Mouse (Mus musculus) Patski (cell line): ENCODE measurements around the gene Tdrd3. TPM values are rescaled to one million over a fixed set of nuclear protein-coding genes. Genes with fewer than 3 reads are reported as not detected.

ENCODE experiments used
- ATAC-seq: fragments of 100-300 bp; one replicate; pipeline ENCODE4 v1.8.0; 2021
- CTCF ChIA-PET: fragments of 350-600 bp; sonication (Branson Sonifier 250); formaldehyde crosslinking; loops from one replicate; lab custom pipeline; 2022; ENCODE audit warnings: inconsistent platforms; lab: Charles Lee
- POLR2A ChIA-PET: fragments of 350-600 bp; sonication (Branson Sonifier 250); formaldehyde crosslinking; loops from one replicate; lab custom pipeline; 2022; ENCODE audit warnings: antibody characterized with exemption, inconsistent platforms; lab: Charles Lee
- DNase-seq: peaks from one replicate; pipeline ENCODE4 v3.0.0-alpha.2; 2011; ENCODE audit warnings: low read depth, low spot score
- H3K27me3 ChIP-seq: fragments of 371-371 bp; one replicate; pipeline ENCODE4 v1.5.1; 2021
- CTCF ChIP-seq: fragments of 100-300 bp; IDR thresholded peaks from one replicate; pipeline ENCODE4 v1.5.1; 2021
- in situ Hi-C: fragments of 300-500 bp; cut with MboI; formaldehyde crosslinking; loops from 3 replicates; pipeline ENCODE4 v1.11.1; 2018; ENCODE audit warnings: low pct_unique_long_range_greater_than_20kb, mixed read lengths
- polyA plus RNA-seq: library from polyadenylated mRNA; unstranded; gene quantifications from one replicate; pipeline ENCODE4 v1.2.3, GENCODE M21; 2021

The Tdrd3 gene
- polyA plus RNA-seq, 1 experiment from 2014 or later = 29.4 TPM

GRCm38 (mm10) chr14:87451645-87452443, 35.4 kb downstream of the Tdrd3 start:
- TF ChIP-seq CTCF = peak; percentile 62
- POLR2A ChIA-PET = no interaction called here
- H3K27me3 ChIP-seq = no peaks in the 10 kb centered on the region
- CTCF ChIA-PET = interaction anchor here (0.6 to 1.1 kb wide), 3 partner anchors 12 to 31 kb away, joined by 3 to 5 read pairs (median 3); no protein-coding TSS in a partner anchor
- peak; percentile 39 for DNase-seq
- peak; percentile 82 for ATAC-seq
- in situ Hi-C loops = loop anchor here (5.0 to 25.0 kb wide), 5 partner anchors 135 to 1535 kb away; partner anchors contain the start of gene Pcdh20

GRCm38 (mm10) chr14:87455630-87456175, 39.3 kb downstream of the Tdrd3 start:
- no peak for TF ChIP-seq CTCF
- POLR2A ChIA-PET = no interaction called here
- DNase-seq (no peak), ATAC-seq (no peak)
- H3K27me3 ChIP-seq = no peaks in the 10 kb centered on the region
- CTCF ChIA-PET = interaction anchor here (0.8 kb wide), 1 partner anchor 48 kb away, joined by 4 read pairs; no protein-coding TSS in a partner anchor
- in situ Hi-C loops = loop anchor here (10.0 to 25.0 kb wide), 4 partner anchors 241 to 1532 kb away; partner anchors contain the start of gene Pcdh20

GRCm38 (mm10) chr14:87459777-87460176, 43.3 kb downstream of the Tdrd3 start:
- no peaks in the 10 kb centered on the region for H3K27me3 ChIP-seq
- TF ChIP-seq CTCF = peak; percentile 51
- POLR2A ChIA-PET = no interaction called here
- ATAC-seq (no peak), DNase-seq (no peak)
- CTCF ChIA-PET = interaction anchor here (0.7 to 1.1 kb wide), 3 partner anchors 10 to 22 kb away, joined by 3 read pairs; no protein-coding TSS in a partner anchor
- in situ Hi-C loops = loop anchor here (10.0 to 25.0 kb wide), 4 partner anchors 245 to 1528 kb away; partner anchors contain the start of gene Pcdh20

- H3K27me3 ChIP-seq = no peaks in the 10 kb centered on the region
- ATAC-seq (no peak), DNase-seq (no peak)
- in situ Hi-C loops = loop anchor here (25.0 kb wide), 3 partner anchors 826 to 1526 kb away; partner anchors contain the start of gene Pcdh20
- POLR2A ChIA-PET = no interaction called here
- CTCF ChIA-PET = interaction anchor here (1.2 to 1.4 kb wide), 2 partner anchors 8 to 13 kb away, joined by 3 to 5 read pairs; no protein-coding TSS in a partner anchor
- TF ChIP-seq CTCF = no peak
These were observed 45.1 kb downstream of the Tdrd3 start for GRCm38 (mm10) chr14:87461543-87461942.

GRCm38 (mm10) chr14:87463963-87464654, 47.7 kb downstream of the Tdrd3 start:
- ATAC-seq (peak; percentile 74), DNase-seq (peak; percentile 1)
- CTCF ChIA-PET = interaction anchor here (1.1 to 1.6 kb wide), 8 partner anchors 11 to 104 kb away, joined by 3 to 8 read pairs (median 4); no protein-coding TSS in a partner anchor
- TF ChIP-seq CTCF = peak; percentile 75
- H3K27me3 ChIP-seq = no peaks in the 10 kb centered on the region
- POLR2A ChIA-PET = no interaction called here
- in situ Hi-C loops = loop anchor here (25.0 kb wide), 3 partner anchors 823 to 1523 kb away; partner anchors contain the start of gene Pcdh20

GRCm38 (mm10) chr14:87464655-87465054, 48.2 kb downstream of the Tdrd3 start:
- ATAC-seq = no peak
- no peak for TF ChIP-seq CTCF
- CTCF ChIA-PET = interaction anchor here (1.1 to 1.6 kb wide), 8 partner anchors 10 to 103 kb away, joined by 3 to 8 read pairs (median 4); no protein-coding TSS in a partner anchor
- in situ Hi-C loops = loop anchor here (25.0 kb wide), 3 partner anchors 823 to 1523 kb away; partner anchors contain the start of gene Pcdh20
- POLR2A ChIA-PET = no interaction called here
- H3K27me3 ChIP-seq = no peaks in the 10 kb centered on the region
- no peak for DNase-seq

- POLR2A ChIA-PET = no interaction called here
- in situ Hi-C loops = loop anchor here (25.0 kb wide), 3 partner anchors 820 to 1520 kb away; partner anchors contain the start of gene Pcdh20
- no peak for TF ChIP-seq CTCF
- CTCF ChIA-PET = interaction anchor here (1.4 kb wide), 1 partner anchor 15 kb away, joined by 3 read pairs; no protein-coding TSS in a partner anchor
- DNase-seq (no peak), ATAC-seq (no peak)
- H3K27me3 ChIP-seq = no peaks in the 10 kb centered on the region
These were observed 51.1 kb downstream of the Tdrd3 start for GRCm38 (mm10) chr14:87467586-87467985.

GRCm38 (mm10) chr14:87471521-87471920, 55.1 kb downstream of the Tdrd3 start:
- no peak for TF ChIP-seq CTCF
- DNase-seq (no peak), ATAC-seq (no peak)
- in situ Hi-C loops = loop anchor here (25.0 kb wide), 3 partner anchors 816 to 1516 kb away; partner anchors contain the start of gene Pcdh20
- POLR2A ChIA-PET = no interaction called here
- H3K27me3 ChIP-seq = no peaks in the 10 kb centered on the region
- CTCF ChIA-PET = interaction anchor here (1.1 kb wide), 1 partner anchor 38 kb away, joined by 3 read pairs; no protein-coding TSS in a partner anchor

GRCm38 (mm10) chr14:87472782-87473181, 56.3 kb downstream of the Tdrd3 start:
- in situ Hi-C loops = loop anchor here (25.0 kb wide), 3 partner anchors 815 to 1515 kb away; partner anchors contain the start of gene Pcdh20
- CTCF ChIA-PET = no interaction called here
- DNase-seq (no peak), ATAC-seq (no peak)
- no peak for TF ChIP-seq CTCF
- POLR2A ChIA-PET = no interaction called here
- H3K27me3 ChIP-seq = no peaks in the 10 kb centered on the region
